Mouse (Mus musculus) cerebellum, postnatal 4 days (tissue): Measurements from ENCODE around the gene Ddx19b.
"Not testable (repeated sequence)": the region's sequence is repeated elsewhere in the genome, so short reads cannot be mapped to it uniquely, and the experiment has no call there.

Experiments
- DNase-seq, 2 experiments: peaks; one replicate each; pipeline ENCODE4 v3.0.0; 2022; ENCODE audit warnings: low spot score in 2 of 2, mixed read lengths in 1 of 2

Gene Ddx19b

DNA sequence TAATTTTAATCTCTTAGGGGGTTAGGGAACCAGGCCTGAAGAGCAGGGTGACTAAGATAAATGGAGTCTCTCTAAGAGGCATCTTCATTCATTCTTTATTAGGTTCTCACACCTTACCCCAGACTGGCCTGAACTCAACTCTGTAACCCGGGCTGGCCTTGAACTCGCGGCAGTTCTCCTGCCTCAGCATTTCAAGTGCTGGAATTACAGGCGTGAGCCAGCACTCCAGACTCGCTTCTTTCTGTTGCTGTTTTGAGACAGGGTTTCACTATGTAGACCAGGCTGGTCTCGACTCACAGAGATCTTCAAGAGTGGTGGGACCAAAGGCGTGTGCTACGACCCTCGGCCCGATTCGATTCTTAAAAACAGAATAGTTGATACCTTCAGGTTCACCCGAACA is 2.7 kb upstream of the Ddx19b start:
- DNase-seq, result peak in 1 of 2 experiments; percentile 28

DNA sequence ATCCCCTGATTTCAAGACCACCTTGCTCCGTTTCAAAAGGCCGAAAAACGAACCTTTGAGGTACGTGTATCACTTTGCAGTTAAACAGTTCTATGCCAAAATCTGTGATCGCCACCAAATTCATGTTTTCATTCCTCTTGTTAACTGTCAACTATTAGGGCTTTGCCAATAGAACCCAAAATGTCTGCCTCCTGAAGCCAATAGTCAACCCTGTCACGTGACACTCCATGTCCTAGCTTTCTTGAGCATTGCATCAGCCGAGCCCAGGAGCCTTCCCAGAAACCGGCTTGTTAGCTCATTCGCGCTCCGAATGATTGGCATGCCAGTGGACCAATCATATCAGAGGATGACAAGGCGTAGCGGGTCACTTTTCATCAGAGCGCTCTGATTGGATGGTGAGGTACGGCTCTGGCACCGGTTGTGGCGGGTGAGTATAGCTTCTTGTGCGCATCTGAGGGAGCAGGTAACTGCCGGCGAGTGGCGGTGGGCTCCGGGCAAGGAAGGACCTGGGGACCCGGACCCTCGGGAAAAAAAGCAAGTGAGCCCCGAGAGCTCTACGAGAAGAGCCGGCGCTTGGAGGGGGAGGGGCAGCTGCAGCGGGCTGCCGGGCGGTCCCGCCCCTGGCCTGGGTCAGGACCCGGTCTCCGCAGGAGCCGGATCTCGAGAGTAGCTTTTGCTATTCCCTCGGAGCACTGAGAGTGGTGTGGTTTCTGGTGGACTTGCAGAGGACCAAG is 2.1 kb upstream of the Ddx19b start:
- peak; percentile 84 to 95 for DNase-seq

DNA sequence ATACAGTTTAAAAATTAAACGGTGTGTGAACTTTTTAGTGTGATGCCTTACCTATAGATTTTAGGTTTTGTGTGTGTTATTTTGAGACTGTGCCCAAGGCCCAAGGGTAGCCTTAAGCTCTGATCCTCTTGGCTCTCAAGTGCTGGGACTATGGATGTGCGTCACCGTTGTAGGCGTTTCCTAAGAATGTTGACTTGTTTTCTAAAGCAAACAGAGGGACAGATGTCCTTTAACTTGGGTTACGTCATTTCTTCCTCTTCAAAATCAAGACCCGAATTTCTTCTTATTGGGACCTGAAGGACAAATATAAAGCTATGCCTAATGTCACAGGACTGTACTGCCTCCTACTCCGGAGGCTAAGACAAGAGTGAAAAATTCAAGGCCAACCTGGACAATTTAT is 1.4 kb upstream of the Ddx19b start, which contains the start of gene Aars:
Gene Aars, plus strand, starts transcription at position 229 of the 400 bp plus-strand sequence.
- DNase-seq, result no peak

- DNase-seq, result no peak
Measured at GRCm38 (mm10) chr8:111030045-111030444, 1.5 kb downstream of the Ddx19b start.

DNA sequence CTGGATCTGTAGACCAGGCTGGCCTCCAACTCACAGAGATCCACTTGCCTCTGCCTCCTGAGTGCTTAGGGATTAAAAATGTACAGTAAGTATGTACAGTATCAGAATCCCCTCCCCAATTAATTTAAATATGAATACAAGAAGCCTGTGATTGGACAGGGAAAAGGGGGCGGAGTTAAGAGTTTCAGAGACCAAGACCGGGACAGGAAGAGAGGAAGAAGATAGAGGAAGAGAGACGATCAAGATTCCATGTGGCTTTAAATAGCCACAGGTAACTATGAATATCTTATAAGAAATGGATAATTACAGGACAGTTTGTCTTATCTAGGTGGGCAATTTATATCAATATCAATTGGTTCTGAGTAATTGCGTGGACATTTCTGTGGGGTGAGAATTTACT is 2.0 kb downstream of the Ddx19b start:
- DNase-seq, result no peak

DNA sequence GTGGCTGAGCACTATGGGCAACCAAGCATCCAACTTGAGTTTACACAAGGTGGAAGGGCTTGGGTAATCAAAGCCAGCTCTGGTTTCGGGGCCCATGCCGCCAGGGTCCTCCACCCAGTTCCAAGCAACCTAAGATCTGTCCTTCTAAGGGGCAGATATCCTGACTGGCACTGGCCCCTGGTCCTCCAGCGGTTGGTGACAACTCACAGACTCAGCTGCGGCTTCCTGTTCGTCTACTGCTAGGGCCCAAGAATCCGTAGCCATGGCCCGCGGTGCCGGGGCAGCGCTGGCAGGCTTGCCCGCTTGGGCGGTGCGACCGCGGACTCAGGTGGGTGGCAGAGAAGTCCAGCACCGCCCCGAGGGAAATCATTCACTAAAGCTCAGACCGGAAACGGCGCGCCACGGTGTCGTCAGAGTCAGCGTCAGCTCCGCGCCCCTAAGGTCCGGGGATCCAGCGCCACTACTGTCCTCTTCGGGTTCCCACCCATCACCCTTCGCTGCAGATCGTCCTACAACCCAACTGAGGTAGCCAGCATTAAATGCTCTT is 4.1 kb downstream of the Ddx19b start:
- peak; percentile 66 to 81 for DNase-seq

DNA sequence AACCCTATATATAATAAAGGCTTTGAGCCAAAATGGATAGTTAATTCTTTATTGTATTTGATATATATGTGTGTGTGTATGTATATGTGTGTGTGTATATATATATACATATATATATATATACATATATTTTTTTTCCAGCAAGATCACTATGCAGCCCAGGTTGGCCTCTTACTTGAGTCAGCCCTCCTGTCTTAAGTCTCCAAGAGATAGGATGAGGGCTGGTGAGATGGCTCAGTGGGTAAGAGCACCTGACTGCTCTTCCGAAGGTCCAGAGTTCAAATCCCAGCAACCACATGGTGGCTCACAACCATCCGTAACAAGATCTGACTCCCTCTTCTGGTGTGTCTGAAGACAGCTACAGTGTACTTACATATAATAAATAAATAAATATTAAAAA is 4.9 kb downstream of the Ddx19b start:
- DNase-seq, result not testable (repeated sequence)

DNA sequence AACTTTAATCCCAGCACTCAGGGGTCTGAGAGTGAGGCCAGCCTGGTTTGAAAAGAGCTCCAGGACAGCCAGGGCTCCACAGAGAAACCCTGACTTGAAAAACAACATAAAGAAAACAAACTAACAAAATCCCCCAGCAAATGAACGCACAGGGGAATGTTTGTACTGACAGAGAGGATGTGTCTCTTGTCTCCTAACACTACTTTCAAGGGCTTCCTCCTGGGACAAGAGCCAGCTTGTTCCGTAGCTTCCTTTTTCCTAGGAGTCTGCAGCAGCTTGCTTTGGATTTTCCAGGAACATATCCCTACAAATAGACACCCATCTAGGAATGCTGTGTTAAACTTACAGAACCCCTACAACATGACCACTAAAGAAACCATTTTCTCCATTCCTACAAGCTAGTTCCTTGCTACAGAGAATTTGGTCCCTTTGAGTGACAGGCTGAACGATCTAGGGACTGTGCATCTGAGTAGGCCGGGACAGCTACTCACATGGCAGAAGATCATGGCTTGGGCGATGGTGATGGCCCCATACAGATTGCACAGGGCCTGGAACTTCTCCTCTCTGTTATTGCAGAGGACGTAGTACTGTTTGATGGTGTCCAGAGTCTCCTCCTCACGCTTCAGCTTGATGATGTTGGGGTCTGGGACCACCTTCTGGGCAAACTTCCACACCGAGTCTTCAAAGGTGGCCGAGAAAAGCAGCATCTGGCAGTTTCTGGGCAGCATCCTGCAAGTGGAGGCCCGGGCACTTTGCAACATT is 21.1 kb downstream of the Ddx19b start:
- DNase-seq, result not testable (repeated sequence)

DNA sequence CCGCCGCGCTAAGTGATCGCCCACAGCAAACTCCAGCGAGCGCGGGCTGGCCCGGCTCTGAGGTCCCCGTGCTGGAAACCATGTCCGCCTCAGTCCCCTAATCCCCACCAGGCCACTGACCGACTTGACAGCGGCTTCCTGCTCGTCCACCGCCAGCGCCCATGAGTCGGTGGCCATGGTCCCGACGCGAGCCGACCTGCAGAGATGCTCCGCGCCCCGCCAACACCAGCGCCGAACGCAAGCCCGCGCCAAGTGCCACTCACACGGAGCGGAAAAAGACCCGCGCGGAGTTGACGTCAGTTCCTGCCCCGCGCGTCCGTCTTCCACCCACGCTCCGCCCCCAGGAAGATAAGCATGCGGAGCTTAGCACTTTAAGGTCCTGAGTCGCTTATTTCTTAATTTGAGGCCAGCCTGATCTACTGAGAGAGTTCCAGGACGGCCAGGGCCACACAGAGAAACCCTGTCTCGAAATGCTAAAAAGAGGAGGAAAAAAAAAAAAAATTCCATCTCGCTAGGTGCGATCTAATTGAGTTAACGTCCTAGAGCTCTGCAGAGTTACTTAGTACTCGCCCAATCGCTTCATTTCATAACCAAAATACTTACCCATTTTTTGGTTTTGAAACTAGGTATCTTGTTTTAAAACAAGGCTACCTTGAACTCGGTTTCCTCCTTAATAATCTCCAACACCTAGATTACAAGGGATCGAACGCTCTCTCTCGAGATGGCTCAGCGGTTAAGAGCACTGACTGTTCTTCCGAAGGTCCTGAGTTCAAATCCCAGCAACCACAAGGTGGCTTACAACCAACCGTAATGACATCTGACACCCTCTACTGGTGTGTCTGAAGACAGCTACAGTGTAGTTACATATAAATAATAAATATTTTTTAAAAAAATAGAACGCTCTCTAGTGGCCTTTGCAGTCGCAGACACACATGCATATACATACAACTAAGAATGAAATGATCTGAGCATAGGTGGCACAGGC is 33.7 kb downstream of the Ddx19b start, which contains the start of gene Ddx19a:
Gene Ddx19a, minus strand, starts transcription at position 254 of the 985 bp plus-strand sequence.
- DNase-seq, result peak; percentile 73 to 85

- DNase-seq, result no peak
Measured at GRCm38 (mm10) chr8:110996641-110997430, 34.7 kb downstream of the Ddx19b start.

- no peak for DNase-seq
Measured at GRCm38 (mm10) chr8:110990017-110990416, 41.5 kb downstream of the Ddx19b start.

DNA sequence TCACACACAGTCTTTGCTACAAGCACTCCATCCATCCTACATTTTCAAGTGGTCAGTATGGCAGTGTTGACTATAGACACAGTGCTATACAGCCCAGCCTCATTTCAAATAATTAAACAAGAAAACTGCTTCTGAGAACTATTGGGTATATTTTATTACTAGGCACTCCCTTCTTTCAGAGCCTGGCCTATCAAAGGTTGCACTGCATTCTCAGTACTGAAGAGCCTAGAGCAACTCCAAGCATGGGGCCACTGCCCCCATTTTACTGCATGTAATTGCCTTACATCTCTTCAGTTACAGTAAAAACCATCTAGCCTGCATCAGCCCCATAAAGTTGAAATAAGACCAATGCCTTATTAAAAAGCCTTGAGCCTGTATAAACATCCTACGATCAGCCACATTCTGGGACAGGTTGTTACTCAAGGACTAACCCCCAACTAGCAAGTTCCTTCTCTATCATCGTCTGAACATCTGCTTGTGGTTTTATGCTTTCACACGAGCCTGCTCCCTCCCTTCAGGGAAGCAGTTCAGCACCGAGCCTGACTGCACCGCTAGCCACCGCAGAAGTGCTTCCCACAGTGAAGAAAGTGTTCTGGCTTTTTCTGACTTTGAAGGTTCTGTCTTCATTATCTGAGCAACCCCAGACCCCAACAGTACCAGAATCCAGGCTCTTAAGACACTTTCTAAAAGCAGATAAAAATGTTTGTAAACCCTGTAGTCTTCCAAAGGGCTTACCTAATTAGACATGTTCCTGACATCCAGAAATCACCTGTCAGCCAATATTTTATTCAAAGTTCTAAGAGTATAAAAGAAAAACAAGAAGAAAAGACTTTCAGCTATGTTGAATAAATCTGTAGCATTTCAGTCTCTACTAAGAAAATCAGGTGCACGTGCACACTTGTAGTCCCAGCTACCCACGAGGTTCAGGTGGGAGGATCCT is 43.5 kb downstream of the Ddx19b start:
- no peak for DNase-seq

GRCm38 (mm10) chr8:110981304-110981703 is 50.2 kb downstream of the Ddx19b start:
- DNase-seq, result no peak

DNA sequence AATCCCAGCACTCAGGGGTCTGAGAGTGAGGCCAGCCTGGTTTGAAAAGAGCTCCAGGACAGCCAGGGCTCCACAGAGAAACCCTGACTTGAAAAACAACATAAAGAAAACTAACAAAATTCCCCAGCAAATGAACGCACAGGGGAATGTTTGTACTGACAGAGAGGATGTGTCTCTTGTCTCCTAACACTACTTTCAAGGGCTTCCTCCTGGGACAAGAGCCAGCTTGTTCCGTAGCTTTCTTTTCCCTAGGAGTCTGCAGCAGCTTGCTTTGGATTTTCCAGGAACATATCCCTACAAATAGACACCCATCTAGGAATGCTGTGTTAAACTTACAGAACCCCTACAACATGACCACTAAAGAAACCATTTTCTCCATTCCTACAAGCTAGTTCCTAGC is 53.6 kb downstream of the Ddx19b start:
- not testable (repeated sequence) for DNase-seq

GRCm38 (mm10) chr8:110976532-110976931 is 55.0 kb downstream of the Ddx19b start:
- not testable (repeated sequence) for DNase-seq

DNA sequence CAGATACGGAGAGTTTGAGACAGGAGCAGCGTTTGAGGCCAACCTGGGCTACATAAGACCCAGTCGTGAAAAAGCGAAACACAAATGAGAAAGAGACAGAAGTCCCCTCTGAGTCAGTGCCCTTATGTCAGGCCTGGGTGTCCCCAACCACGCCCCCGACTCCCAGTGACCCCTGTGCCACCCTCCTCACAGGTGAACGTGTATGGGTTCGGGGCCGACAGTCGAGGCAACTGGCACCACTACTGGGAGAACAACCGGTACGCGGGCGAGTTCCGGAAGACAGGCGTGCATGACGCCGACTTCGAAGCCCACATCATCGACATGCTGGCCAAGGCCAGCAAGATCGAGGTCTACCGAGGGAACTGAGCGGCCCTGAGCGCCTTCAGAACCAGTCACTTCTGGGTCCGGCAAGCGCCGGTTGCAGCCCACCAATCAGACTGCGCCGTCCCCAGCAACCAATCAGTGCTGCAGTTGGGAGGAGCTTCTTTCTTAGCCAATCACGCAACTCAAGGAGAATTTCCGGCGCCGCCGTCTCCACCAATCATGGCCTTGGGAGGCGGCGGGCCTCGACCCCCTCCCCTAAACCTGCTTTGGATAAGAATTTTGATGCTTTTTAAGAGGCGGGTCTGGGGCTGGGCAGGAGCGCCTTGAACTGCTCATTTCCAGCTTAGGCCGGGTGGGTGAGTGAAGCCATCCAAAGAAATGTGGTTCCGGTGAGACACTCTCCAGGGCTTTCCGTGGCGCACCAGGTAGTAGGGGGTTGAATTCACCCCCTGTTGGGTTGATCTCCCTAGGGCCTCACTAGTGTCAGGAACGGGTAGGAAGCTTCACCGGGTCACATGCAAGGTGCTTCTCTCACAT is 61.4 kb downstream of the Ddx19b start:
- peak; percentile 75 to 88 for DNase-seq

- DNase-seq, result no peak
Measured at GRCm38 (mm10) chr8:110967326-110967725, 64.2 kb downstream of the Ddx19b start.

GRCm38 (mm10) chr8:110966586-110966985 is 65.0 kb downstream of the Ddx19b start:
- no peak for DNase-seq
